Mouse (Mus musculus): ENCODE measurements around the gene Lsm14a.

Lsm14a gene

GRCm38 (mm10) chr7:34312786-34313442 lies 80.2 kb downstream of the Lsm14a start:
- DNase-seq (ENCODE audit: low spot score in 2 of 2) = no peak

- DNase-seq (ENCODE audit: low spot score in 2 of 2) = no peak
Measured at GRCm38 (mm10) chr7:34309186-34309764, 83.8 kb downstream of the Lsm14a start.

GRCm38 (mm10) chr7:34308586-34308985 lies 84.5 kb downstream of the Lsm14a start:
- DNase-seq (ENCODE audit: low spot score in 2 of 2) = no peak

- no peak for DNase-seq (ENCODE audit: low spot score in 2 of 2)
Measured at GRCm38 (mm10) chr7:34305454-34305853, 87.7 kb downstream of the Lsm14a start.

GRCm38 (mm10) chr7:34302651-34303050 lies 90.5 kb downstream of the Lsm14a start:
- no peak for DNase-seq (ENCODE audit: low spot score in 2 of 2)

- no peak for DNase-seq (ENCODE audit: low spot score in 2 of 2)
Measured at GRCm38 (mm10) chr7:34301952-34302351, 91.2 kb downstream of the Lsm14a start.

- no peak for DNase-seq (ENCODE audit: low spot score in 2 of 2)
Measured at GRCm38 (mm10) chr7:34298818-34299217, 94.3 kb downstream of the Lsm14a start.

- DNase-seq (ENCODE audit: low spot score in 2 of 2) = no peak
Measured at GRCm38 (mm10) chr7:34296124-34296523, 97.0 kb downstream of the Lsm14a start.
